Mouse (Mus musculus) cortical plate, adult 2 months (tissue): Measurements from ENCODE around the gene Spaca6.

Experiments
- CTCF ChIP-seq: fragments of 200-500 bp; IDR thresholded peaks from 2 replicates; pipeline ENCODE4 v1.5.1; 2011; ENCODE audit warnings: mild to moderate bottlenecking, control low read depth, low read length; ENCODE audit not compliant: insufficient read depth; ENCODE audit errors: extremely low read depth
- POLR2A ChIP-seq: fragments of 200-500 bp; IDR thresholded peaks from 2 replicates; pipeline ENCODE4 v1.6.1; 2011; ENCODE audit warnings: mild to moderate bottlenecking, low read length, control low read depth; ENCODE audit not compliant: insufficient read depth; ENCODE audit errors: extremely low read depth

- TF ChIP-seq CTCF, result no peak
- TF ChIP-seq POLR2A, result no peak
These were observed 56.9 kb downstream of the Spaca6 start, which contains the start of gene Fpr1 for GRCm38 (mm10) chr17:17883840-17884239.
